In genomic region chr6:28615966-28616365, GRCm38 (mm10) we compare ENCODE assay signal across 24 mouse cellular contexts.
DNase-seq lines count a peak whose midpoint lies in the region; ATAC-seq and TF ChIP-seq lines count a peak whose summit lies in the region.
"Had no signal": no experiment of that assay in that cellular context is flagged by ENCODE, and none has a peak within 500 bp of the region (broad histone marks: within the 10 kb centered on the region; RNA-seq: fewer than 3 reads in every experiment).

No protein-coding gene starts in this region.

- H3K9ac ChIP-seq in midbrain, postnatal 0 days (replicated peaks; ENCODE audit: low read length, poor library complexity, severe bottlenecking): no peak overlapping the region
- H3K9ac ChIP-seq: embryonic facial prominence, embryonic 12.5 days; heart, embryonic 15.5 days; liver, postnatal 0 days had no signal

- no peaks in the 10 kb centered on the region for H3K27me3 ChIP-seq in midbrain, postnatal 0 days (ENCODE audit: insufficient read depth, low read length)
- H3K27me3 ChIP-seq: CH12.LX; embryonic facial prominence, embryonic 12.5 days; heart, embryonic 15.5 days had no signal

- no peak for TF ChIP-seq CTCF in midbrain, postnatal 0 days (IDR thresholded peaks at IDR 0.05)

- 0 out of 2 replicates have a peak, but pooled peaks cover 7% of the 10 kb centered on the region for H3K4me1 ChIP-seq in midbrain, postnatal 0 days (ENCODE audit: insufficient read depth, low read length)

- H3K4me3 ChIP-seq in midbrain, postnatal 0 days (ENCODE audit: low read depth, low read length): no peak overlapping the region
- H3K4me3 ChIP-seq: embryonic facial prominence, embryonic 12.5 days; heart, adult 2 months; heart, embryonic 15.5 days; myocyte had no signal

- no peak overlapping the region for H3K27ac ChIP-seq in midbrain, postnatal 0 days (ENCODE audit: low read depth, low read length)
- H3K27ac ChIP-seq: embryonic facial prominence, embryonic 12.5 days; heart, adult 2 months; heart, embryonic 15.5 days; hindbrain, postnatal 0 days; kidney, postnatal 0 days had no signal

- H3K9me3 ChIP-seq in midbrain, postnatal 0 days (ENCODE audit: low read length): no peaks in the 10 kb centered on the region
- H3K9me3 ChIP-seq: embryonic facial prominence, embryonic 12.5 days; heart, embryonic 15.5 days had no signal

- WGBS in midbrain, postnatal 0 days: 52% methylated on average over 3 of the region's 3 CpGs

- ATAC-seq in midbrain, postnatal 0 days (ENCODE audit: low FRiP score): no peak
- ATAC-seq: hindbrain, postnatal 0 days; liver, postnatal 0 days had no signal

- H3K4me2 ChIP-seq in midbrain, postnatal 0 days (ENCODE audit: low read depth, low read length, poor library complexity, severe bottlenecking): no peak overlapping the region
- H3K4me2 ChIP-seq: embryonic facial prominence, embryonic 12.5 days; heart, embryonic 15.5 days had no signal

- peak; percentile 39 for DNase-seq in cerebellum, adult 9-10 months
- DNase-seq in cerebellum, adult 11 months: no peak
- DNase-seq in layer of hippocampus, adult 9-10 months (ENCODE audit: low spot score): peak; percentile 52
- no peak for DNase-seq in layer of hippocampus, postnatal 10 days (ENCODE audit: low spot score in 2 of 2)
- peak; percentile 19 for DNase-seq in NIH3T3 (ENCODE audit: low read depth)
- peak; percentile 22 for DNase-seq in fibroblast of lung, adult 2 months (ENCODE audit: low read depth)
- no peak for DNase-seq in midbrain, postnatal 0 days (ENCODE audit: low spot score)
- no peak for DNase-seq in heart, adult 11 months
- DNase-seq: adrenal gland, postnatal 36 days; gastrocnemius, postnatal 10 days; heart, adult 2 months; kidney, adult 11 months; liver; liver, postnatal 0 days; lung, postnatal 10 days; midbrain, embryonic 14.5 days; spleen, adult 18-20 months; thymus, postnatal 36 days had no signal

- no peaks in the 10 kb centered on the region for H3K36me3 ChIP-seq in midbrain, postnatal 0 days (ENCODE audit: insufficient read depth, low read length)
- H3K36me3 ChIP-seq: embryonic facial prominence, embryonic 12.5 days; heart, embryonic 15.5 days had no signal

Comparison
In these comparisons a context has a peak if more than half of its experiments do, and no peak if none do; other contexts are left out.
1. DNase-seq: peak in cerebellum, adult 9-10 months (single experiment), layer of hippocampus, adult 9-10 months (single experiment), NIH3T3 (single experiment) and fibroblast of lung, adult 2 months (single experiment); none in cerebellum, adult 11 months (single experiment), layer of hippocampus, postnatal 10 days (0 of 2), midbrain, postnatal 0 days (single experiment) and heart, adult 11 months (single experiment).